Mouse (Mus musculus) lung, adult 2 months (tissue): ENCODE measurements around the gene Usp46.

ENCODE experiments used
- CTCF ChIP-seq: fragments of 200-500 bp; IDR thresholded peaks from 2 replicates; pipeline ENCODE4 v1.5.1; 2011; ENCODE audit warnings: mild to moderate bottlenecking, low read length, control low read depth; ENCODE audit not compliant: insufficient read depth
- POLR2A ChIP-seq: fragments of 200-500 bp; IDR thresholded peaks from 2 replicates; pipeline ENCODE4 v1.6.1; 2011; ENCODE audit warnings: low read depth, mild to moderate bottlenecking, control low read depth, low read length, borderline replicate concordance; ENCODE audit errors: extremely low read depth

- TF ChIP-seq CTCF (no peak), POLR2A (no peak)
Observed at GRCm38 (mm10) chr5:74034177-74034576, 34.1 kb downstream of the Usp46 start.
